Mouse (Mus musculus): ENCODE results near the gene Farp1. TPM values are rescaled to one million over a fixed set of nuclear protein-coding genes. Genes with fewer than 3 reads are reported as not detected.
"Not testable (repeated sequence)": the region's sequence is repeated elsewhere in the genome, so short reads cannot be mapped to it uniquely, and the experiment has no call there.

Gene Farp1
- total RNA-seq, 2 experiments from 2014 or later, result 127 to 137 TPM

DNA sequence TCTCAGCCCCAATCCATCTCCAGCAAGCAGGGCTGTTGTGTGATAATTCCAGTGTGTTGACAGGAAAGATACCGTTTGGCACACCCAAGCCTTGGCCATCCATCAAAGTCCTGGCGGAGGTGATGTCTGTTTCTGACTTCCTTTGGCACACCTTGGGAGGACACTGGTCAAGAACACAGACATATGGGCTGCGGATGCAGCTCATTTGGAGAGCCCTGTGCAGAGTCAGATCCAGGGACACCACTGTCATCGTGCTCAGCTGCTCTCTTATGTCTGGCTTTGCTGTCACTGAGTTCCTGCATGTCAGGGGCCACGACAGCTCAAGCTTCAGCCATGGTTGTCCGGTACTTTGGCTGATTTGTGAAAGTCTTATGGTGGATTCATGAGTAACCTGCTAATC, 12.8 kb downstream of the Farp1 start:
- DNase-seq (ENCODE audit: low spot score in 2 of 2), result no peak

GRCm38 (mm10) chr14:121051002-121051401, 16.0 kb downstream of the Farp1 start:
- intact Hi-C loops (cut with DNase I); DNase-seq (ENCODE audit: low spot score in 2 of 2): not testable (repeated sequence)

More for the DNA sequence above, 12.8 kb downstream of the Farp1 start:
- intact Hi-C loops (cut with DNase I), result no loop called here

DNA sequence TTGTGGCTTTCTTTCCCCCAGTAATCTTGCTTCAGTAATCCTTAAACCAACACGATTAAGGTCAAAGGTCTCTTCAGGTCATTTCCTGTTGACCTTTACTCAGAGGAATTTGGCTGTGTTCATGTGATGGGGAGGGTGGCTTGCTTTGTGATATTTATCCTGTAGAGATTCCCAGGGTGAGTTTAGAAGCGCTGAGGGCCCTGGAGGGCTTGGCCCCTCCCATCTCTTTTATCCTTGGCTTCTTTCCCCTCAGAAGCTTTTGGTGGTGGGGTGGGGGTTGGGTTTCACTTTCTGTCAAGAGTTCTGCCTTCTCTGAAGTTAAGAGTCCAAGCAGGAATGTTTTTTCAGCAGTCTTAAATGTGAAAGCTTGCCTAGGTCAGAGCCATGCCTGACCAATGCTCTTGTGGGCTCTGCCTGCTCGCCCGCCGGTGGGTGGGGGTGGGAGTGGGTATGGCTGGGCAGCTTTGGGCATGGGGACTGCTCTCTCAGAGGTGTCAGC, 18.1 kb downstream of the Farp1 start:
- intact Hi-C loops (cut with DNase I), result no loop called here
- peak in 1 of 2 experiments; percentile 35 for DNase-seq (ENCODE audit: low spot score in 2 of 2)

DNA sequence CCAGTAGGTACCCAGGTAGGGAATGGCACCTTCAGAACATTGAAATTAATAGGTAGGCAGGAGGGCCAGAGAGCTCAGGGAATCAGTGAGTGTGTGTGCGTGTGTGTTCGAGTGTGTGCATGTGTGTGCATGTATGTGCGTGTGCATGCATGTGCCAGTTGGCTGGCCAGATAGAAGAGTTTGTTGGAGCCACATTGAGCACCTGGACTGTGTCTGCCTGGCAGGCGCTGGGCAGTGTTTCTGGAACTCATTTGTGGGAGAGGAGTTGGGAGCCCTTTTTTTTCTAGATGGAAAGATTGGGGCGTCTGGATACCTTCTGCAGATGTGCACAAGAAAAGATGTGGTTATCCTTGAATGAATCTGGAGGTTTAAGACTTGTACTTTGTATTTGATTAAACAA, 19.1 kb downstream of the Farp1 start:
- no peak for DNase-seq (ENCODE audit: low spot score in 2 of 2)
- intact Hi-C loops (cut with DNase I), result no loop called here

- intact Hi-C loops (cut with DNase I), result no loop called here
- no peak for DNase-seq (ENCODE audit: low spot score in 2 of 2)
Measured at GRCm38 (mm10) chr14:121057750-121058149, 22.8 kb downstream of the Farp1 start.

DNA sequence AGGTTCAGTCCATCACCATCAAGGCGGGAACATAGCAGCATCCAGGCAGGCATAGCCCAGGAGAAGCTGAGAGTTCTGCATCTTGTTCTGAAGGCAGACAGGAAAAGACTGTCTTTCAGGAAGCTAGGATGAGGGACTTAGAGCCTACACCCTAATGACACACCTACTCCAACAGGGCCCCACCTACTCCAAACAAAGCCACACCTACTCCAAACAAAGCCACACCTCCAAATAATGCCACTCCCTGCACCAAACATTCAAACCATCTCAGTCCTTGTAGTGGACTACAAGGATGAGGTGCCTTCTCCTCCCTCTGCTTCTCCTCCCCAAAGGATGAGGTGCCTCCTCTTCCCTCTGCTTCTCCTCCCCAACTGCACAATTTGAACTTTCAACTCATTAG, 23.5 kb downstream of the Farp1 start:
- no peak for DNase-seq (ENCODE audit: low spot score in 2 of 2)
- intact Hi-C loops (cut with DNase I), result no loop called here

- intact Hi-C loops (cut with DNase I), result no loop called here
- no peak for DNase-seq (ENCODE audit: low spot score in 2 of 2)
Measured at GRCm38 (mm10) chr14:121059266-121059665, 24.3 kb downstream of the Farp1 start.

GRCm38 (mm10) chr14:121060484-121060883, 25.5 kb downstream of the Farp1 start:
- intact Hi-C loops (cut with DNase I), result no loop called here

DNA sequence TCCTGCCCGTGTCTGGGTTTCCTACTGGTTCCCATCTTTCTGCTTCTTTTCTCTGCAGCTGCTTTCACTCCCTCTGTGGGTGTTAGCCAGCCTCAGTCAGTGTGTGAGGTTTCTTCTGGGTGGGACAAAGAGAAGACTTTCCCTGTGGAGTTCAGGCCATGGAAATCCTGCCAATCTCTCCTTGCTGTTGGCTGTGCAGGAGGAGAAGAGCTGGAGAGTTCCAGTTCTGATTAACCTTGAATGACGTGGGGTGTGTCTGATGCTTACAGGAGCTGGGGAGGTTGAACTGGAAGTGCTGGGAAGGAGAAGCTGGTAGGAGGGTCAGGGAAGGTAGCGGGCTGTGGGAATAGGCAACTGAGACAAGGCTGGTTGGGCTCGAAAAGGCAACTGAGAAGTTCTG, 26.7 kb downstream of the Farp1 start:
- DNase-seq (ENCODE audit: low spot score in 2 of 2), result peak in 1 of 2 experiments; percentile 30

More at GRCm38 (mm10) chr14:121060484-121060883, 25.5 kb downstream of the Farp1 start:
- DNase-seq (ENCODE audit: low spot score in 2 of 2), result no peak

DNA sequence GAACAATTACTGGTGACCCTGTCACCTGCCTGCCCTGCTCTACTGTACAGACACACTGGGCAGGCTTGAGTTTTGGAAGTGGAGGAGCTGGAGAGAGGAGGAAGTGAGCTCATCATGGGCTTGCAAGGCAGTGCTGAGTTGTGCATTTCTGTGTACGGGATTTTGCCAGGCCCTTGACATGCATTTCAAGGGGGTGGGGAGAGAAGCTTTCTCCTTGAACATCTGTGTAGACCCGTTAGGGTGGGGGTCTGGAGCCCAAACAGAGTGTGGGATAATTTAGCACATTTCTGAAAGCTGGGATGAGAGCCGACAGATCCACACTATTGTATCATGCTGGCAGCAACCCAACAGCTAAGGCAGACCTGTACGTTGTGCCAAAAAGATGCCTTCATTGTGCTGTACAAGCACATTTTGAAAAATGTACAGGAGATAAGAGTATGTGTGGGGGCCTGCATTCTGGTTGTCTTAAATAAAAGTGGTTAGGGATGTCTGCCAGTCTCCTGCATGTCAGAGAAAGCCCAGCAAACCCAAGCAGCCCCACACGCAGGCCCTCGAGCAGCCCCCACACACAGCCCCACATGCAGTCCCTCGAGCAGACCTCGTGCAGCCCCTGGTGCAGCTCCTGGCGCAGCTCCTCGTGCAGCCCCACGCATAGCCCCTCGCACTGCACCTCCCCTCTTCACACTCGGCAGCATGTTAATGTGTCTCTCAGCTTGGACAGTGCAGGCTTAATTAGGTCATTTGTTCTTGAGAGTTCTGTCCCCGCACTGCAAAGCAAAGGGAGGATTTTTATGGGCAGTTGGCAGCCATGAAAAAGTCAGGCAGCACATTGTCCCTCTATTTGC, 27.5 kb downstream of the Farp1 start:
- intact Hi-C loops (cut with DNase I), result no loop called here

More for the DNA sequence above, 26.7 kb downstream of the Farp1 start:
- intact Hi-C loops (cut with DNase I), result no loop called here

DNA sequence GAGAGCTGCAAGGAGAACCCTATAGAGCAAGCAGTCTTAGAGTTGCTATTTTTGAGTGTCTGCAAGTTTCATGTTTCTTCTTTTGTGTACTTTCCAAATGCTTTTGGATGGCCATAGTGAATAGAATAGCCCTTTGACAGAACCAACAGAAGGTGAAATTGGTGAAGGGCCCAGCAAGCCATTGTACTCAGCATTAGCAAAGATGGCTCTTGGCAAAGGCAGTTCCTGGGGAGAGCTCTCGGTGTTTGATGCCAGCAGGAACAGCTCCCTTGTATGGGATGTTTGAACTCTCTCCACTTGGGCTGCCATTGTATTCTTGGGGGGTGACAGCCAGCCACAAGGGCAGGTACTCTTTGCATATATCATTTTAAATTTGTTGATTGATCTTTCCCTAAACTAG, 29.7 kb downstream of the Farp1 start:
- no peak for DNase-seq (ENCODE audit: low spot score in 2 of 2)
- intact Hi-C loops (cut with DNase I), result no loop called here

More for the DNA sequence above, 27.5 kb downstream of the Farp1 start:
- DNase-seq (ENCODE audit: low spot score in 2 of 2), result peak; percentile 72 to 81

DNA sequence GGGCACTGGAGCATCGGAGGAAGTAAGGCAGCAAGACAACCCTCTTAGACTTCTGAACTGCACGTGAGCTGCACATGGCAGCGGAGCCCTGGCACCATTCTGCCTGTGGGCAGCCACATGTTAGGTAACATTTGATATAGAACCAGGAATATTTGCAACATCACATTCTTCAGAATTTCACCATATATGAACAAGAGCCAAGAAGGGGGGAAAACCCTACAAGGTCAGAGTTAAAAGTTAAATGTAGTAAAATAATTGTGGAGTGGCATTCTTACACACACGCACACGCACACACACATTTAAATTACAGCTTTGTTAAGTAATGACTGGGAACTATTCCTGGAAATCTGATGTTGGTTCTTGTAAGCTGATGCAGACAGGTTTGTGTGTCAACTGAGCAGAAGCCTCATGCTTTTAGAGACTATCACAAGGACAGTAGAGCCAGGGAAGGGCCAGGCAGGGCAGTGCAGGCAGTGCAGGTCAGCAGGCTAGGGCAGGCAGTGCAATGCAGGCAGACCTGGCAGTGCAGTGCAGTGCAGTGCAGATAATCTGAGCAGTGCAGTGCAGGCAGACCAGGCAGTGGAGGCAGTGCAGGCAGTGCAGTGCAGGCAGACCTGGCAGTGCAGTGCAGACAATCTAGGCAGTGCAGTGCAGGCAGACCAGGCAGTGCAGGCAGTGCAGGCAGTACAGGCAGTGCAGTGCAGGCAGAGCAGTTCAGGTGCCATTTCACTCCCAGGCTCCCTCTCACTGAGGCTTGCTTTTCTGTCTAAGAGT, 38.3 kb downstream of the Farp1 start:
- no peak for DNase-seq (ENCODE audit: low spot score in 2 of 2)
- intact Hi-C loops (cut with DNase I), result loop anchor here (5.0 kb wide), 1 partner anchor 34 kb away; no protein-coding TSS in a partner anchor

GRCm38 (mm10) chr14:121074197-121074734, 39.3 kb downstream of the Farp1 start:
- peak; percentile 31 to 70 for DNase-seq (ENCODE audit: low spot score in 2 of 2)
- intact Hi-C loops (cut with DNase I), result loop anchor here (5.0 kb wide), 1 partner anchor 33 kb away; no protein-coding TSS in a partner anchor

DNA sequence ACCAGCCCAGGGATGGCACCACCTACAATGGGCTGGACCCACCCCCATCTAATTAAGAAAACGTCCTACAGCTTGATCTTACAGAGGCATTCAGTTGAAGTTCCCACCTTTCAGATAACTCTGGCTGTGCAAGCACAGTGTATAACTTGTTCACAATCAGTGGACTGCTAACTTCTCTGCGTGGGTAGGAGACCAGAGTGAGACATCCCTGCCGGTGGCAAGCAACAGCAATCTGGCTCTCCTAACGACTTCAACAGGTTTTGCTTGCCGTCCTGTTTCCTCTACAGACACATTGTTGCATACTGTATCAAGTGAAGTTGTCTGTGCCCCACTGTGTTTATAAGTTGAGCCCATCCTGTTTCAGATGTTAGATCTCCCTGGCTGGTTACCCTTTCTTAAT, 45.7 kb downstream of the Farp1 start:
- no peak for DNase-seq (ENCODE audit: low spot score in 2 of 2)
- intact Hi-C loops (cut with DNase I), result no loop called here

DNA sequence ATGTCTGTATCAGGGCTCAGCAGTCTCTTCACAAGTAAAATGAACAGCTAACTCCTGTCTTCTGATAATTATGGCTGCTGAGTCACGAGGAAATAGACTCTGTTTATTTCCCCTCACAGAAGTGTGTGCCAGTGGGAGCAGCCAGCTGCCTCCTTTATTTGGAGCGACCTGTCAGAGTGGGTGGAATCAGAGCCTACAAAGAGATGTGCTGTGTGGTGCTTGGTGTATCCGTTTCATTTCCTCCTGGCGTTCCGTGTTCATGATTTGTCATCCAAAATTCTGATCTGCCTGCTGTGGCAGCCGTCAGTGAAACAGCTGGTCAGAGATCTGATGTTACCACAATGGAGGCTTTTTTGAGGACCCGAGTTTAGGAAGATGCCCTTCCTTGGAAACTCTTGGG, 47.3 kb downstream of the Farp1 start:
- DNase-seq (ENCODE audit: low spot score in 2 of 2), result peak; percentile 71 to 90
- intact Hi-C loops (cut with DNase I), result no loop called here

DNA sequence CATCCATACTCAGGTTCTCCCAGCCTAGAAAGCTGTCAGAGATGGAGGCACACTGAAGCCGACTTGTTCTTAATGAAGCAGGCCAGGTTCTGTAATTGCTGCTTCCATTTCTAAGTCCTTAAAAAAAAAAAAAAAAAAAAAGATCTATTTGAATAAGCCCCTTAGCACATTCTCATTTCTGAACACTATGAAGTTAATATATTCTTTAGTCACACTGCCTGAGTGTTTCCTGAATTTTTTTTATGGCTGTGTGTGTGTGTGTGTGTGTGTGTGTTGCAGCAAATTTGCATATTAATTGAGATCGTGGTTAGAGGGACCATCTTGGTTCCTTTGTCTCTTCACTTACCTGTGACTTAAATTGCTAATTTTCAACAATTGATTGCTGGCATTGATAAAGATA, 47.8 kb downstream of the Farp1 start:
- no peak for DNase-seq (ENCODE audit: low spot score in 2 of 2)
- intact Hi-C loops (cut with DNase I), result no loop called here

DNA sequence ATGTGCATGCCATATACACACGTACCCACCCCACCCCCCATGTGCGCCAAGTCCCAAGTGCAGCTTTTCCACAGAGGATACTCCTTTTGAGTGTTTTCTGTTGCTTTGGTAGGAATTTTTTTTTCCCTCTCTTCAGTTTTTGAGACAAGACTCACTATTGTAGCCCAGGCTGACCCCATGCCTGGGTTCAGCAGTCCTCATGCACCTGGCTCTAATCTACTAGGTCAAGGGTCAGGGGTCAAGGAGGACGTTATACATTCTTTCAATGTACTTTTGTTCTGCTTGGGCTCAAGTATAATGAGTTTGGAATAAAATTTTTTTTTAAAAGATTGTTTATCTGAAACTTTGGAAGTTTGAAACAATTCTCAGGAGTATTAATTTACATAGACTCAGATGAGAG, 48.4 kb downstream of the Farp1 start:
- intact Hi-C loops (cut with DNase I), result no loop called here
- no peak for DNase-seq (ENCODE audit: low spot score in 2 of 2)

- DNase-seq (ENCODE audit: low spot score in 2 of 2), result no peak
- intact Hi-C loops (cut with DNase I), result no loop called here
Measured at GRCm38 (mm10) chr14:121092517-121092916, 57.5 kb downstream of the Farp1 start.

- intact Hi-C loops (cut with DNase I), result no loop called here
- DNase-seq (ENCODE audit: low spot score in 2 of 2), result no peak
Measured at GRCm38 (mm10) chr14:121093860-121094259, 58.9 kb downstream of the Farp1 start.

Data from left cerebral cortex, postnatal 14 days (tissue).